Mouse (Mus musculus) bone marrow, adult 2 months (tissue): Measurements from ENCODE around the gene Olfr1019.

Experiments used
- CTCF ChIP-seq: fragments of 200-500 bp; IDR thresholded peaks from 2 replicates; pipeline ENCODE4 v1.5.1; 2011; ENCODE audit warnings: low read length, control low read depth; ENCODE audit not compliant: control insufficient read depth, insufficient read depth
- POLR2A ChIP-seq: fragments of 200-500 bp; IDR thresholded peaks from 2 replicates; pipeline ENCODE4 v1.6.1; 2011; ENCODE audit warnings: low read depth, mild to moderate bottlenecking, control low read depth, low read length, borderline replicate concordance; ENCODE audit not compliant: control insufficient read depth

GRCm38 (mm10) chr2:85845383-85845782 lies at the start of gene Olfr1019:
- no peak for TF ChIP-seq CTCF
- no peak for TF ChIP-seq POLR2A
